Mouse (Mus musculus): ENCODE data around the gene Ctcfl. TPM values are rescaled to one million over a fixed set of nuclear protein-coding genes. Genes with fewer than 3 reads are reported as not detected.
A peak's percentile ranks its signal among the peaks of the same experiment; 100 is the strongest.
"Not testable (repeated sequence)": the region's sequence is repeated elsewhere in the genome, so short reads cannot be mapped to it uniquely, and the experiment has no call there.

The Ctcfl gene
- polyA plus RNA-seq, 1 experiment from 2014 or later = 0.09 TPM

DNA sequence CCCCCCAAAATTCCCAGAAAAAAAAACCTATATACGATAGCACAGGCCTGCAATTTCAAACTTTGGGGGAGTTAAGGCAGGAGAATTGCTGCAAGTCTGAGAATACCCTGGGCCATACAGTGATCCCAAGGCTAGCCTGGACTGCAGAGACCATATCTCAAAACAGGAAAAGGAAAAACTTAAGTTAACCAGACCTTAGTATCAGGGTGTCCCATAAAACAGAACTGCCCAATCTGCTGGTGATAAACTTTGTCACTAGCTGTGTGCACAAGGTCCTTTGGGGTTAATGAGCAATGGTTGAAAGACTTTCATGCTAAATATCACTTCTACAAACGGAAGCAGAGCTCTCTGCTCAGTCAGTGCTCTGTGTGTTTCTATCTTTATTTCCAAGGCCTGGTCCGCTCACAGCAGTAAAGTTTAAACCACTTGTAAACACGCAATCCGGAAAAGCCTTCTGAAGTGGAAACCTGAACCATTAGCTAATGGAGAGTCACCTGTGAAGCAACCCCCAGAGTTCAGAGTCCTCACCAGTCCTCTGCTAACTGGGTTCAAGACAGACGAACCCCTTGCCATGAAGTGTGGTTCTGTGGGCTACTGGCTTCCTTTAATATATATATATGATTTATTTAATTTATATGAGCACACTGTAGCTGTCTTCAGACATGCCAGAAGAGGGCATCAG is 10.7 kb downstream of the Ctcfl start:
- no peak overlapping the region for H3K4me3 ChIP-seq (replicated peaks)
- H3K27ac ChIP-seq (replicated peaks) = no peak overlapping the region
- no peaks in the 10 kb centered on the region for H3K9me3 ChIP-seq (replicated peaks)
- no peaks in the 10 kb centered on the region for H3K36me3 ChIP-seq
- H3K4me1 ChIP-seq = no peaks in the 10 kb centered on the region
- 83% methylated on average over 6 of the region's 6 CpGs for WGBS
- ATAC-seq (ENCODE audit: low FRiP score) = no peak
- H3K4me2 ChIP-seq = no peak overlapping the region
- peaks cover 15% of the 10 kb centered on the region for H3K27me3 ChIP-seq (replicated peaks)
- H3K9ac ChIP-seq (replicated peaks) = no peak overlapping the region

DNA sequence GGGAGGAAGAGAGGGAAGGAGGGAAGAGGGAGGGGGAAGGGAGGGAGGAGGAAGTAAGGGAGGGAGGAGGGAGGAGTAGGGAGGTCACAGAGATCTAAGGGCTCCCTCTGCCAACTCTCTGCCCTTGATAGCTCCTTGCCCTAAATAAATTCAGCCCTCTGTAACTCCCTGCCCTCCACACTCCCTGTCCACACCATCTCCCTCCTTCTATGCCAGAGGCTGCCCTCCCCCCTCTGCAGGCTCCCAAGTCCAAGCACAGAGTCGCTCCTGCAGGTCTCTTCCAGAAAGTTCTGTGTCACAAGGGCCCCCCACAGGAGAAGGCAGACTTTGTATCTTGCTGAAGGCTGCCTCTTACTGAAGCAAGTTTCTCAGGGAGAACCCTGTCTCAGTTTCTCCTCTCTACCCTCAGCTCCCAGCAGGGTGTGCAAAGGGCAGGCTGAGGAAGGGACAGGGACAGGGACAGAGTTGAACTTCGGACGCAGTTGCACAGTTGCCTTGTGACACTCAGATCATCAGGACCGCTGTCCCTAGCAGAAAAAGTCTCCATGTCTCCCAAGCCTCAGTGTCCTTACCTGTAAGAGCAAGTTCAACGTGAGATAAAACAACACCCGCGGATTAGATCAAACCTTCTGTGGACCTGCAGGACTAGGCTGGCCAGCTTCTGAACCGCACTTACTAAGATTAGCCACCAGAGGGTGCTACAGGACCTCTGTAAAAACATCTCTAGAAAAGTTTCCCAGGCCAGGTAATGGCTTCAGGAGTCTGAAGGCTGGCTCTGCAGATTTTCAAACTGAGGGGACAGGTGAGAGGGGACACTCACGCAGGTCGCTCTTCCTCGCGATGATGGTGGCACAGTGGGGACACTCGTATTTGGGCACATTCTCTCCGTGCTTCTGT is 12.2 kb downstream of the Ctcfl start:
- Histone ChIP-seq H3K9ac (replicated peaks) (no peak overlapping the region), H3K4me1 (no peaks in the 10 kb centered on the region), H3K27ac (replicated peaks) (no peak overlapping the region), H3K27me3 (replicated peaks) (peaks cover 15% of the 10 kb centered on the region), H3K4me3 (replicated peaks) (no peak overlapping the region), H3K4me2 (no peak overlapping the region), H3K9me3 (replicated peaks) (no peaks in the 10 kb centered on the region), H3K36me3 (no peaks in the 10 kb centered on the region)
- 18% methylated on average over 14 of the region's 14 CpGs for WGBS
- peak; percentile 41; the same call in 1 of the 2 replicates for ATAC-seq (ENCODE audit: low FRiP score)

DNA sequence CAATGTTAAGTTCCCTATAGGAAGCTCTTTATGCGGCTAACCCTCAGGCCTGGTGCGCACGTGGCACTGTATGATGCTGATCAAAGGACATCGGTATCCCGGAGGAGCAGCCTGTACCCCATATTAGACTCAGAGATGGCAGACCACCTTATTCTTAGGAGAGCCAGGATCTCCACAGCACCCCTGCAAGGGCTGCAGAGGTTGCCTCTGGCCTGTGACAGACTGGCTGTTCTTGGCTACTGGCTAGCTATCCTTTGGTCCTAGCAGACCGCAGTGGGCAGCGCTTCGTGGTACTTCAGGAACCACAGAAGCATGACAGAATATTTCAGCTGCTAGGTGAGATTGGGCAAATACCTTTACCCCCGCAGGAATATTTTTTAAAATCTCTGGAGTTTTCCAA is 12.9 kb downstream of the Ctcfl start:
- 89% methylated on average over 9 of the region's 9 CpGs for WGBS
- Histone ChIP-seq H3K9ac (replicated peaks) (no peak overlapping the region), H3K4me1 (no peaks in the 10 kb centered on the region), H3K4me3 (replicated peaks) (no peak overlapping the region), H3K27ac (replicated peaks) (no peak overlapping the region), H3K4me2 (no peak overlapping the region), H3K27me3 (replicated peaks) (peaks cover 15% of the 10 kb centered on the region), H3K9me3 (replicated peaks) (no peaks in the 10 kb centered on the region), H3K36me3 (no peaks in the 10 kb centered on the region)
- ATAC-seq (ENCODE audit: low FRiP score) = no peak

DNA sequence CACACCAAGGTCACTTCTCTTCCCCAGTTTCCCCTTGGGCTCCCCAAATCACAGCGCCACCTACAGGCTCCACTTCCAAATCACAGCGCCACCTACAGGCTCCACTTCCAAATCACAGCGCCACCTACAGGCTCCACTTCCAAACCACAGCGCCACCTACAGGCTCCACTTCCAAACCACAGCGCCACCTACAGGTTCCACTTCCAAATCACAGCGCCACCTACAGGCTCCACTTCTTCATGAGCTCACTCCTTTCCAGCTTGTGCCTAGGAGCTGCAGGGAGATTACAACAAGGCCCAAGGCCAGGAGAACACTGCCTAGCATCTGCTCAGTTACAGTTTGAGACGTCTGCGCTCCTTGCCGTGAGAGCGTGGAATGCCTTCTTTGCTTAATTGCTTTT is 22.0 kb downstream of the Ctcfl start:
- WGBS = 93% methylated on average over 10 of the region's 10 CpGs
- not testable (repeated sequence) for H3K9ac ChIP-seq (replicated peaks); H3K4me3 ChIP-seq (replicated peaks); H3K27ac ChIP-seq (replicated peaks); ATAC-seq (ENCODE audit: low FRiP score); H3K36me3 ChIP-seq; H3K27me3 ChIP-seq (replicated peaks); H3K4me1 ChIP-seq; H3K9me3 ChIP-seq (replicated peaks); H3K4me2 ChIP-seq

DNA sequence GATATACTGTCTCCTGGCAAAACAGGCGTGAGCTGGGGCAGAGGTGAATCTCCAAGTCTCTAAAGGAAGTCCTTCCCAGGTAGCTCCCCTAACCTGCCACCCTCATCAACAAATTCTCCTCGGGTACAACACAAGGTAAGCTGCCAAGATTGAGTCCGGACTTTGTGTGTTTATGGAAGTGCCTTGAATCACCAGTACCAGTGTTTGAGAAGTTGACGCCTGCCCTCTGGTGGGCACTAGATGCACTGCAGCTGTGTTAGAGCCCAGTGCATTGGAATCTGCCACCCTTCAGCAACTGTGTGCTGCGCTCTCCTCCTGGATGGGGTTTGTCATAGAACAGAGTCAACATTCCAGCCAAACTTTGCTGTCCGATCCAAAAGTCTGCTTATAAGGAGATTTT is 29.9 kb downstream of the Ctcfl start:
- ATAC-seq (ENCODE audit: low FRiP score) = peak; percentile 69; the same call in 1 of the 2 replicates
- no peaks in the 10 kb centered on the region for H3K36me3 ChIP-seq
- no peaks in the 10 kb centered on the region for H3K4me1 ChIP-seq
- no peak overlapping the region for H3K4me2 ChIP-seq
- H3K27me3 ChIP-seq (replicated peaks) = no peaks in the 10 kb centered on the region
- no peak overlapping the region for H3K4me3 ChIP-seq (replicated peaks)
- no peaks in the 10 kb centered on the region for H3K9me3 ChIP-seq (replicated peaks)
- WGBS = 20% methylated on average over 6 of the region's 6 CpGs
- no peak overlapping the region for H3K27ac ChIP-seq (replicated peaks)
- no peak overlapping the region for H3K9ac ChIP-seq (replicated peaks)

DNA sequence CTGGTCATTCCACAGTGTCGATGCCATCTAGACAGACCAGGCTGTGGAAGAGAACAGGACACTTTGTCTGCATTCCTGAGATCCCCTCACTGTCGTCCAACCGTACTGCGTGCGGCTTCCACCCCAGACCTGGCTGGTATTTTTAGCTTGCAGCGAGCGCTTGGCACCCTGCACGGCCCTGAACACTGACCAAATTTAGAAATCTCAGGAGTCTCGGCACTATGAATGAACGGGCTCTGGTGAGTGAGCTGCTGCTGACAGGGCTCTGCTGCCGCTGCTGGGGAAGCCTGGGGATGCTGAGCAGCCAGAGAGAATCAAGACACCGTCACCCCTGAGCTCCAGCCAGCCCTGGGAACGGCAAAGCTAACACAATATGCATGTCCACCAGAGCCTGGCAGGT is 31.9 kb downstream of the Ctcfl start:
- ATAC-seq (ENCODE audit: low FRiP score) = no peak
- WGBS = 70% methylated on average over 13 of the region's 13 CpGs
- H3K4me1 ChIP-seq = no peaks in the 10 kb centered on the region
- H3K4me2 ChIP-seq = no peak overlapping the region
- no peaks in the 10 kb centered on the region for H3K27me3 ChIP-seq (replicated peaks)
- no peak overlapping the region for H3K27ac ChIP-seq (replicated peaks)
- no peaks in the 10 kb centered on the region for H3K9me3 ChIP-seq (replicated peaks)
- no peak overlapping the region for H3K9ac ChIP-seq (replicated peaks)
- no peak overlapping the region for H3K4me3 ChIP-seq (replicated peaks)
- H3K36me3 ChIP-seq = no peaks in the 10 kb centered on the region

DNA sequence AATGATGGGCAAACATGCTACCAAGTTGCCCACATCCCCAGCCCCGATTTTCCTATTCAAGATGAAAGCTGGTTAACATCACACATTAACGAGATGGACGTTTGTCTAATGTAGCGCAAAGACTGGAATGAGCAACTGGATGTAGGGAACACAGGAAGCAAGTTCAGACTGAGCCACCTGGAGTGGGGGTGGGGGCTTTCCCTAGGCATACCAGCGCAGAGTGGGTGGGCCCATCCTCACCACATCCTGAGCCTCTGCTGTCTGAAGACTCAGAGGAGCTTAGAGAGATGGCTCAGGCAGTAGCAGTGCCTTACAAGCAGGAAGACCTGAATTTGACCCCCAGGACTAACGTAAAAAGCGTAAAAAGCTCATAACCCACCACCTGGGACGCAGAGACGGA is 33.6 kb downstream of the Ctcfl start:
- Histone ChIP-seq H3K4me3 (replicated peaks) (no peak overlapping the region), H3K4me2 (no peak overlapping the region), H3K36me3 (no peaks in the 10 kb centered on the region), H3K27ac (replicated peaks) (no peak overlapping the region), H3K4me1 (no peaks in the 10 kb centered on the region), H3K9me3 (replicated peaks) (no peaks in the 10 kb centered on the region), H3K27me3 (replicated peaks) (no peaks in the 10 kb centered on the region; the same call in 1 of the 2 replicates), H3K9ac (replicated peaks) (no peak overlapping the region)
- WGBS = 80% methylated on average over 9 of the region's 9 CpGs
- ATAC-seq (ENCODE audit: low FRiP score) = no peak

DNA sequence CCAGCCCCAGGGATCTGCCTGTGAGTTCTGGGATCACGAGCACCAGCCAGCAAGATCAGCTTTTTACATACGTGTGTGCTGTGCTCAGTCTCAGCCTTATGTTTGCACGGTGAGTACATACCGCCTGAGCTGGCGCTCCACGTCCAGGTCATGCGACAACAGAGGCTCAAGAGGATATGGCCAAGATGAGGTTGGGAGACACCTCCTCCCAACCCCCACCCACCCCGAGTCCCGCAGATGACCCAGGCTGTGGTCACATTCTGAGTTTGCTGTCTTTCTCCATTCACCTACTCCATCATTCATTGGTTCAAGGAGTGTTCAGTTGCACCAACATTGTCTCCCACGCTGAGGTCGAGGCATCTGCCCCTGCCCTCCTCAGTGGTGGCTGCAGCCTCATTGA is 34.5 kb downstream of the Ctcfl start:
- Histone ChIP-seq H3K4me3 (replicated peaks) (no peak overlapping the region), H3K9ac (replicated peaks) (no peak overlapping the region), H3K27me3 (replicated peaks) (no peaks in the 10 kb centered on the region; the same call in 1 of the 2 replicates), H3K4me2 (no peak overlapping the region), H3K27ac (replicated peaks) (no peak overlapping the region), H3K36me3 (no peaks in the 10 kb centered on the region), H3K4me1 (no peaks in the 10 kb centered on the region), H3K9me3 (replicated peaks) (no peaks in the 10 kb centered on the region)
- no peak for ATAC-seq (ENCODE audit: low FRiP score)
- WGBS = 98% methylated on average over 11 of the region's 11 CpGs

DNA sequence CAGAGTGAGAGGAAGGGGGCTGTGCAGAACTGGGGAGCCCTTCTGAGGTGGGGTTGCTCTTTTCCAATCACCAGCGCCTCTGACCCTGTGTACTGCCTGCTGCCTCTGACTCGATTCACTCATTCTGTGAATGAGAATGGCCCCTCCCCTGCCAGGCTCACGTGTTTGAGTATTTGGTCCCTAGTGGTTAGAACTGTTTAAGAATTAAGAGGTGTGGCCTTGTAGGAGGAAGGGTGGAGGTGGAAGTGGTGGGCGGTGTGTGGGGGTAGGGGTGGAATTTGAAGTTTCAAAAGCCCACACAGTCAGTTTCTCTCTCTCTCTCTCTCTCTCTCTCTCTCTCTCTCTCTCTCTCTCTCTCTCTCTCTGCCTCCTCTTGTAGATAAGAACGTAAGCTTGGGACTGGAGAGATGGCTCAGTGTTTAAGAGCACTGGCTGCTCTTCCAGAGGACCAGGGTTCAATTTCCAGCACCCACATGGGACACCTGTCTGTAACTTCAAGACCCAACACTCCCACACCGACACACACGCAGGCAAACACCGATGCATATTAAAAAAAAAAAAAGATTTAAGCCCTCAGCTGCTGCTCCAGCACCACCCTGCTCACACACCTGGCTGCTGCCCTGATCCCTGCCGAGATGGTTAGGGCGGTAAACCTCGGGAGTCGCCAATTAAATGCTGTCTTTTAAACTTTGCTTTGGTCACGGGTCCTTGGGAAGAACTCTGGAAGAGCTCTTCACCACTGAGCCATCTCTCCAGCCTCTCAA is 35.4 kb downstream of the Ctcfl start:
- H3K4me2 ChIP-seq = no peak overlapping the region
- no peaks in the 10 kb centered on the region for H3K36me3 ChIP-seq
- no peak for ATAC-seq (ENCODE audit: low FRiP score)
- H3K9ac ChIP-seq (replicated peaks) = no peak overlapping the region
- 17% methylated on average over 13 of the region's 13 CpGs for WGBS
- H3K4me1 ChIP-seq = no peaks in the 10 kb centered on the region
- H3K9me3 ChIP-seq (replicated peaks) = no peaks in the 10 kb centered on the region
- H3K27me3 ChIP-seq (replicated peaks) = peaks cover 4% of the 10 kb centered on the region; the same call in 1 of the 2 replicates
- H3K27ac ChIP-seq (replicated peaks) = no peak overlapping the region
- H3K4me3 ChIP-seq (replicated peaks) = no peak overlapping the region

DNA sequence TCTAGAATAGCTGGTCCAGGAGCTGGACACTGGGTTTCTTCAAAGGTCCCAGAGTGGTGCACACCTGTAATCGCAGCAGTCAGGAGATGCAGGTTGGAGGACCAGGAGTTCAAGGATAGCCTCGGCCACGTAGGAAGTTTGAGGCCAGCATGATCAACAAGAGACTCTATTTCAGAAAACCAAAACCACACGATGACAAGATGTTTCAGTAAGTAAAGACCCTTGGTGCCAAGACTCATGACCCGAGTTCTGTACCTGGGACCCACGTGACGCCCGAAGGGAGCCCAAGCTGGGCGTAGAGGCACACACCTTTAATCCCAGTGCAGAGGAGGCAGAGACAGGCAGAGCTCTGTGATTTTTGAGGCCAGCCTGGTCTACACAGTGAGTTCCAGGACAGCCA is 36.2 kb downstream of the Ctcfl start:
- ATAC-seq (ENCODE audit: low FRiP score) = no peak

DNA sequence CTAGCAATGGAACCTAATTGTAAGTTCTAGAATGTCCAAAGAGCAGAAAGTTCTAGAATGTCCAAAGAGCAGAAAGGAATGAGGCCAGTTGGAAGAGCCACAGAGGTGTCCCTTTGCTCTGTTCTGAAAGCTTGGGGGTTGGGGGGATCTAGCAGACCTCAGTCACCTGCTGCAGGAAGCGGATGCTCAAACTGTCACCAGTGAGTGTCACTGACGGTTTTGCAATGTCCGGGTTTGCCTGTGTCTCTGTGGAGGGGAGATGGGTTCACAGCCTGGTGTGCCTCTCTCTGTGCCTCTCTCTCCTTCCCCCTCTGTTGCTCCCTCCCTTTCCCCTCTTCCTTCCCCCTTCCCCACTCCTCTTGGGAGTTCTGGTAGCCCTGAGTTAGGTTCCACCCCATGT is 36.6 kb downstream of the Ctcfl start:
- H3K9ac ChIP-seq (replicated peaks) = no peak overlapping the region
- no peaks in the 10 kb centered on the region for H3K36me3 ChIP-seq
- 88% methylated on average over 3 of the region's 3 CpGs for WGBS

More for the DNA sequence above, 36.2 kb downstream of the Ctcfl start:
- no peaks in the 10 kb centered on the region for H3K9me3 ChIP-seq (replicated peaks)
- no peak overlapping the region for H3K4me2 ChIP-seq
- no peak overlapping the region for H3K4me3 ChIP-seq (replicated peaks)
- H3K9ac ChIP-seq (replicated peaks) = no peak overlapping the region
- no peaks in the 10 kb centered on the region for H3K36me3 ChIP-seq
- WGBS = 82% methylated on average over 9 of the region's 9 CpGs
- H3K27me3 ChIP-seq (replicated peaks) = peaks cover 4% of the 10 kb centered on the region; the same call in 1 of the 2 replicates
- H3K27ac ChIP-seq (replicated peaks) = no peak overlapping the region
- no peaks in the 10 kb centered on the region for H3K4me1 ChIP-seq

More for the DNA sequence above, 36.6 kb downstream of the Ctcfl start:
- no peak overlapping the region for H3K27ac ChIP-seq (replicated peaks)
- peaks cover 4% of the 10 kb centered on the region; the same call in 1 of the 2 replicates for H3K27me3 ChIP-seq (replicated peaks)
- no peak for ATAC-seq (ENCODE audit: low FRiP score)
- no peaks in the 10 kb centered on the region for H3K4me1 ChIP-seq
- H3K4me3 ChIP-seq (replicated peaks) = no peak overlapping the region
- H3K9me3 ChIP-seq (replicated peaks) = no peaks in the 10 kb centered on the region
- no peak overlapping the region for H3K4me2 ChIP-seq

All from neural tube, embryonic 15.5 days (tissue).